Comparison of ENCODE assay signal across 1 mouse cellular context in the genomic region with DNA sequence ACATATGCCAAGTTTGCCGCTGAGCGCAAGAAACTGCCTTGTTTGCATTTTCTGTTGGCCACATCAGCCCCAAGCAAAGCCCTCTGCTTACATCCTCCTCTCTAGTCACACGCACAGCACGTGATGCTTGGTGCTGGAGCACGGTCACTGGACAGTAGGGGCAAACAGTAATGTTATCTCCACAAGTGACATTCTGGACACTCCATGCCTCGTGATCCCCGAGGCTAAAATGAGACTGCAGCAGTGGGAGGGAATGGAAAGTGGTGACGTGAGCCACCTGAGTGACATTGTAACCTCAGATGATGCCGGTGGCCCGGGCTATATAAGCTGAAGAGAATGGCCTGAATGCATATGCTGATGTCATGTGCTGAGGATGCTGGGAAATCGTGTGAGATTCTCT.
TF ChIP-seq lines count a peak whose summit lies in the region.

No protein-coding gene starts in this region.

TF ChIP-seq in CH12.LX, 34 proteins besides CTCF, POLR2A, EP300 and RAD21:
- TF ChIP-seq MAFK (IDR thresholded peaks at IDR 0.05; ENCODE audit: insufficient replicate concordance, low read length) (no peak), BHLHE40 (IDR thresholded peaks at IDR 0.05; ENCODE audit: low read depth, low read length) (peak; percentile 91), UBTF (IDR thresholded peaks at IDR 0.05; ENCODE audit: low read depth, low read length) (no peak), E2F4 (IDR thresholded peaks at IDR 0.05; ENCODE audit: insufficient replicate concordance, low read depth, low read length) (no peak)
